7 mouse cellular contexts compared by ENCODE assay signal in genomic region chr6:120159133-120159901, GRCm38 (mm10).
A peak's percentile ranks its signal among the peaks of the same experiment; 100 is the strongest.
DNase-seq lines count a peak whose midpoint lies in the region; ATAC-seq and TF ChIP-seq lines count a peak whose summit lies in the region.

No protein-coding gene starts in this region.

- ATAC-seq in midbrain, embryonic 12.5 days (ENCODE audit: low FRiP score, low read depth): peak; percentile 19; the same call in 1 of the 2 replicates

- TF ChIP-seq CTCF in bone marrow, adult 2 months (IDR thresholded peaks at IDR 0.05; ENCODE audit: control insufficient read depth, insufficient read depth, low read length): no peak

- no peaks in the 10 kb centered on the region for H3K9me3 ChIP-seq in midbrain, embryonic 12.5 days

- 21% methylated on average over 9 of the region's 9 CpGs for WGBS in bone marrow, adult 2 months
- WGBS in midbrain, embryonic 12.5 days: 63% methylated on average over 9 of the region's 9 CpGs

- TF ChIP-seq POLR2A in bone marrow, adult 2 months (IDR thresholded peaks at IDR 0.05; ENCODE audit: borderline replicate concordance, control insufficient read depth, low read depth, low read length): no peak

- peaks cover 8% of the 10 kb centered on the region for H3K4me1 ChIP-seq in bone marrow, adult 2 months (ENCODE audit: control insufficient read depth, insufficient read depth, low read length)
- H3K4me1 ChIP-seq in midbrain, embryonic 12.5 days: peaks cover 12% of the 10 kb centered on the region

- intact Hi-C loops in left cerebral cortex, postnatal 14 days (cut with DNase I): no loop called here

- no peaks in the 10 kb centered on the region for H3K27me3 ChIP-seq in midbrain, embryonic 12.5 days

- DNase-seq in MN1 (ENCODE audit: low spot score): peak; percentile 25
- DNase-seq in frontal cortex, postnatal 36 days (ENCODE audit: low spot score in 2 of 2): peak; percentile 64 to 66
- DNase-seq in kidney, adult 11 months: peak; percentile 72
- DNase-seq in left cerebral cortex, postnatal 14 days (ENCODE audit: low spot score in 2 of 2): peak; percentile 71 to 77
- no peak for DNase-seq in spleen, postnatal 36 days (ENCODE audit: low spot score in 2 of 2)

- H3K9ac ChIP-seq in midbrain, embryonic 12.5 days (replicated peaks): no peak overlapping the region

- peak overlapping the region; percentile 9 for H3K27ac ChIP-seq in bone marrow, adult 2 months (ENCODE audit: control insufficient read depth, insufficient read depth, low read depth, low read length, poor library complexity)
- no peak overlapping the region for H3K27ac ChIP-seq in midbrain, embryonic 12.5 days (replicated peaks)

- H3K36me3 ChIP-seq in midbrain, embryonic 12.5 days: no peaks in the 10 kb centered on the region

- no peak overlapping the region for H3K4me3 ChIP-seq in bone marrow, adult 2 months (replicated peaks; ENCODE audit: control insufficient read depth, low read depth, low read length)
- H3K4me3 ChIP-seq in midbrain, embryonic 12.5 days: no peak overlapping the region

- H3K4me2 ChIP-seq in midbrain, embryonic 12.5 days (replicated peaks): no peak overlapping the region

Comparison
In these comparisons a context has a peak if more than half of its experiments do, and no peak if none do; other contexts are left out.
1. DNase-seq: peak in MN1 (single experiment), frontal cortex, postnatal 36 days (2 of 2), kidney, adult 11 months (single experiment) and left cerebral cortex, postnatal 14 days (2 of 2); none in spleen, postnatal 36 days (0 of 2).